Mouse (Mus musculus) neural tube, embryonic 14.5 days (tissue): Measurements from ENCODE around the gene Mcm8. TPM values are rescaled to one million over a fixed set of nuclear protein-coding genes. Genes with fewer than 3 reads are reported as not detected.

Experiments
- ATAC-seq: fragments of 200-750 bp; cut with Nextera tagmentation; 2 replicates; pipeline ENCODE4 v1.8.0; 2017; ENCODE audit warnings: low read depth, mild to moderate bottlenecking, moderate TSS enrichment, moderate library complexity
- H3K27ac ChIP-seq: fragments of 300-500 bp; sonication (generic); 2 replicates; pipeline ENCODE4 v1.5.1; 2014; ENCODE audit warnings: low read depth, mild to moderate bottlenecking, control low read depth, low read length, moderate library complexity, mixed read lengths
- H3K27me3 ChIP-seq: fragments of 300-500 bp; sonication (generic); 2 replicates; pipeline ENCODE4 v1.6.1; 2014; ENCODE audit warnings: low read length; ENCODE audit not compliant: control insufficient read depth, insufficient read depth
- H3K36me3 ChIP-seq: fragments of 300-500 bp; sonication (generic); 2 replicates; pipeline ENCODE4 v1.6.1; 2014; ENCODE audit warnings: low read length, mixed read lengths; ENCODE audit not compliant: control insufficient read depth, insufficient read depth
- H3K4me1 ChIP-seq: fragments of 300-500 bp; sonication (generic); 2 replicates; pipeline ENCODE4 v1.6.1; 2014; ENCODE audit warnings: low read length; ENCODE audit not compliant: control insufficient read depth, insufficient read depth
- H3K4me2 ChIP-seq: fragments of 300-500 bp; sonication (generic); 2 replicates; pipeline ENCODE4 v1.6.1; 2014; ENCODE audit warnings: mild to moderate bottlenecking, low read depth, low read length, control low read depth
- H3K4me3 ChIP-seq: fragments of 300-500 bp; sonication (generic); 2 replicates; pipeline ENCODE4 v1.5.1; 2014; ENCODE audit warnings: low read depth, low read length, control low read depth, mixed read lengths
- H3K9ac ChIP-seq: fragments of 300-500 bp; sonication (generic); replicated peaks from 2 replicates; pipeline ENCODE4 v1.6.1; 2014; ENCODE audit warnings: low read depth, mild to moderate bottlenecking, control low read depth, low read length, mixed read lengths
- H3K9me3 ChIP-seq: fragments of 300-500 bp; sonication (generic); 2 replicates; pipeline ENCODE4 v1.6.1; 2016; ENCODE audit warnings: low read length; ENCODE audit not compliant: control insufficient read depth
- WGBS: fragments of 180-500 bp; shearing (Covaris S2); extraction: QIAGEN DNeasy Blood & Tissue Kit; methylation state at CpG from one replicate; pipeline ENCODE4 v1.1.7; 2014; 5-methylcytosine and 5-hydroxymethylcytosine counted together
- polyA plus RNA-seq: library from polyadenylated mRNA; unstranded; fragments of >200 nt; fragmentation: Nextera tagmentation; extraction: Ambion mirVana; gene quantifications from 2 replicates; pipeline ENCODE4 v1.2.1, GENCODE M21; 2014

Mcm8 gene
- 5.5 and 5.7 TPM in 2 replicates for polyA plus RNA-seq

DNA sequence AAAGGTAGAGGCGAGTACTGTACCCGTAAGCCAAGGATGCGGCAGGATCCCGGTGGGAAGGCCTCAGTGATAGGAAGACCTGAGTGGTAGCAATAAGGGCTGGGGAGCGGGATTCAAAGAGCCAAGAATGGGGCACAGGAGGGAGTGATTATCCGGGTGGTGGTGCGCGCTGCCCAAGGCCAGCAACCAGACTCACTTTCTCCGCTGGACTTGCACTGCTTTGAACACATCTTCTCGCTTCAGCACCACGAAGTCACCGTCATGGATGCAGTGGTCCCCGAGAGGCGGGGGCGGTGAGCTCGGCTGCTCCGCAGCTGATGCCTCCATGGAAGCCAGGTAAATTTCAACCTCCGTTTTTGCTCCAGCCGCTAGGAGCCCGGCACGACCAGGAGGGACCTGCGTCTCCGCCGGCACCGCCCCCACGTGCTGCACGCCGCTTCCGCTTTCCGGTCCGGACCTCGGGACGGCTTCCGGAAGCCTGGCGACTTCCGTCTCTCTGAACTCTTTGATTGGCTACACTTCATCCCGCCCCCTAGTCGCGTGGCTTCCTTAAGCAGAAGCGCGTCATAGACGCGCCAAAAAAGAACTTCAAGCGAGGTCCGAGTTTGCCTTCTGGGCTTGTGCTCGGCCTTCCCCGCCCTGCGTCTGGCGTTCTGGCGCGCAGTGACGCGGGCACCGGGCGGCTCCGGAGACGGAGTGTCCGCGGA is at the start of gene Mcm8, which contains the start of gene Trmt6:
Mcm8 (plus strand) TSS at position 534 of the 707 bp plus-strand sequence.
Trmt6 (minus strand) TSS at position 448 of the 707 bp plus-strand sequence.
- peak within 1 kb of the TSS; percentile 44; the same call in 1 of the 2 replicates for H3K27ac ChIP-seq
- no peaks in the 10 kb centered on the region for H3K27me3 ChIP-seq
- no peaks in the 10 kb centered on the region for H3K9me3 ChIP-seq
- H3K4me3 ChIP-seq: peak within 1 kb of the TSS; percentile 78
- H3K9ac ChIP-seq: peak within 1 kb of the TSS; percentile 64
- H3K4me2 ChIP-seq: peak within 1 kb of the TSS; percentile 82
- H3K4me1 ChIP-seq: peaks cover 10% of the 10 kb centered on the region
- H3K36me3 ChIP-seq: peaks cover 8% of the 10 kb centered on the region; the same call in 1 of the 2 replicates
- peak; percentile 100 for ATAC-seq
- WGBS: under 1% methylated on average over 59 of the region's 59 CpGs

DNA sequence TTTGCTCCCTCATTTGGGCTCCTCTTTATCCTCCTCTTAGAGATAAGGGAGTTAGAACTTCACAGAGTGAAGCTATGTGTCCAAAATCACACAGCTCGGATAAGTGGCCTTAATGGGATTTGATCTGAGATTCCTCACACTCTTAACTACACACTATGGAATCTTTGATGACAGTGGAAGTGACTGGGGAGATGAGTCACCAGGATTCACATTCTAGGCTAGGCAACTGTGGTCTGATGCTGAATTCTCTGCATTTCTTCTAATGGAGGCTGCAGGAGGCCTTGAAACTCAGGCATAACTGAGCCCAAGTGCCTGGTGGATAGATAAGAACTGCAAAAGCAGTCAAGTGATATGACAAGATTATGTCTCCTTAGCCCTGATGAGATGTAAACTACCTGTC is 45.1 kb upstream of the Mcm8 start:
- Histone ChIP-seq H3K9ac (no peak overlapping the region), H3K4me1 (no peaks in the 10 kb centered on the region), H3K27ac (no peak overlapping the region), H3K4me3 (no peak overlapping the region), H3K9me3 (no peaks in the 10 kb centered on the region), H3K36me3 (no peaks in the 10 kb centered on the region), H3K4me2 (no peak overlapping the region), H3K27me3 (no peaks in the 10 kb centered on the region)
- no peak for ATAC-seq
- 87% methylated on average over 1 of the region's 1 CpGs for WGBS

DNA sequence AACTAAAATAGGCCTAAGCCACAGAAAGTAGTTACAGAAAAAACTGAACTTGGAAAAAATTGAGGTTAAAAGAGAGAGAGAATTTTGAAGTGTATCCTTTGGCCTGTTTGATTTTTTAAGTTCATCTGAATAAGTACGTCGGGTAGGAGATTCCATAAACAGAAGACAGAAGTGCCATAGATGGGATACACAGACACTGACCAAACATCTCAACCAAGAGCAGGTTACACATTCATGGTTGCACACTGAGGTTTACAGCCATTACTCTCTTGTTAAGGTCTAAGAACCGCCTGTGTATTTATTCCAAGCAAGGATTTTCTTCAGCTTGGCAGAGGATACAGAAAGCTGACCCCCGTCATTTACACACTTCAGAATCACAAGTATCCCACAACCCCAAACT is 35.0 kb upstream of the Mcm8 start, which contains the start of gene Chgb:
Chgb (plus strand) TSS at position 301 of the 400 bp plus-strand sequence.
- peak within 1 kb of the TSS; percentile 58 for H3K4me2 ChIP-seq
- no peak; the same call in 1 of the 2 replicates for ATAC-seq
- H3K9ac ChIP-seq: peak within 1 kb of the TSS; percentile 87
- no peaks in the 10 kb centered on the region for H3K9me3 ChIP-seq
- H3K36me3 ChIP-seq: no peaks in the 10 kb centered on the region
- H3K27me3 ChIP-seq: no peaks in the 10 kb centered on the region
- peak within 1 kb of the TSS; percentile 97 for H3K27ac ChIP-seq
- 11% methylated on average over 4 of the region's 4 CpGs for WGBS
- H3K4me3 ChIP-seq: peak within 1 kb of the TSS; percentile 65
- H3K4me1 ChIP-seq: peaks cover 2% of the 10 kb centered on the region; the same call in 1 of the 2 replicates

DNA sequence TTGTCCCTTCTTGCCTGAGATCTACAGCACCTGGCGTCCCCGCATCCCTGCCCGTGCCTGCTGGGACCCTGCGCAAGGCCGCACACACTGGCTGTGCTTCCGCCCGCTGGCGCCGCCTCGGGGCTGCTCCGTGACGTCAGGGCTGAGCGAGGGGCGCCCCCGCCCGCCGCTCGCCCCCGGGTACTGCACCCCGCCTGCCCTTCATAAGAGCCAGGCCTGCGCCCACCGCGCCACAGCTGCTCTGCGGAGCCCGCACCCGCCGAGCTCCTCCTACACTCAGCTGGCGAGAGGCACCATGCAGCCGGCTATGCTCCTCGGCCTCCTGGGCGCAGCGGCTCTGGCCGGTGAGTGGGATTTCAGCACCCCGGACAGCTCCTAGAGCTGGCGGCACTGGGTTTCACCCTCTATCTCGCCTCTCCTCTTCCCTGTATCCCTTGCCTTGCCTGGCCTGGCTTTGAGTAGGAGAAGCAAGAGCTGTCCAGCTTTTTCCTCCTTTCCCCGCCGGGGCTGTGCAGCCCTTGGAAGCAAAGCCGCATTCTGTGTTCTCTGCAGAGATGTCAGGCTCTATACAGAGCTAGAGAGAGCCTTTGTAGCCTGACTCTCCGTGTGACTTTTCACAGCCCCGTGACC is 34.4 kb upstream of the Mcm8 start:
- H3K27ac ChIP-seq: peak overlapping the region; percentile 97
- H3K4me2 ChIP-seq: peak overlapping the region; percentile 58
- peak; percentile 98 for ATAC-seq
- no peaks in the 10 kb centered on the region for H3K9me3 ChIP-seq
- under 1% methylated on average over 37 of the region's 41 CpGs for WGBS
- peaks cover 2% of the 10 kb centered on the region; the same call in 1 of the 2 replicates for H3K4me1 ChIP-seq
- no peaks in the 10 kb centered on the region for H3K36me3 ChIP-seq
- peak overlapping the region; percentile 65 for H3K4me3 ChIP-seq
- H3K27me3 ChIP-seq: no peaks in the 10 kb centered on the region
- H3K9ac ChIP-seq: peak overlapping the region; percentile 87

DNA sequence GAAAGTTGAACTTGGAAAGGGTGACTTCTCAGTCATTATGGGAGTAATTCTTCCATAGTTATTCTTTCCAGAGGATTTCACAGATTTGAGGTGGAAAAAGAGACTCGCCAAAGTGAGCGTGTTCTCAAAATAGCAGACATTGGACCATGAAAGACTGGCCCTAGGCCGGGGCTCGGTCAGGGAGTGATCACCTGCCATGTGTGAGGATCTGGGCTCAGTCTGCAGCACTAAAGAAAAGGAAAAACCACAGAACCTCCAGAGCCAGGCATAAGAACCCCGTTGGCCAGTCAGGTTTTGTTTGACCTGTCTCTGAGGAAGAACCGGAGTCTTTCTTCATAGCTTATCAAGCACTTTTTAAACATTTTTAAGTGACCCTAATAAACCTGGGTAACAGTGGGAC is 31.9 kb upstream of the Mcm8 start:
- WGBS: 87% methylated on average over 6 of the region's 6 CpGs
- Histone ChIP-seq H3K27me3 (no peaks in the 10 kb centered on the region), H3K4me1 (peaks cover 2% of the 10 kb centered on the region; the same call in 1 of the 2 replicates), H3K27ac (no peak overlapping the region), H3K36me3 (no peaks in the 10 kb centered on the region), H3K9me3 (no peaks in the 10 kb centered on the region), H3K9ac (no peak overlapping the region), H3K4me3 (no peak overlapping the region), H3K4me2 (no peak overlapping the region)
- ATAC-seq: no peak

DNA sequence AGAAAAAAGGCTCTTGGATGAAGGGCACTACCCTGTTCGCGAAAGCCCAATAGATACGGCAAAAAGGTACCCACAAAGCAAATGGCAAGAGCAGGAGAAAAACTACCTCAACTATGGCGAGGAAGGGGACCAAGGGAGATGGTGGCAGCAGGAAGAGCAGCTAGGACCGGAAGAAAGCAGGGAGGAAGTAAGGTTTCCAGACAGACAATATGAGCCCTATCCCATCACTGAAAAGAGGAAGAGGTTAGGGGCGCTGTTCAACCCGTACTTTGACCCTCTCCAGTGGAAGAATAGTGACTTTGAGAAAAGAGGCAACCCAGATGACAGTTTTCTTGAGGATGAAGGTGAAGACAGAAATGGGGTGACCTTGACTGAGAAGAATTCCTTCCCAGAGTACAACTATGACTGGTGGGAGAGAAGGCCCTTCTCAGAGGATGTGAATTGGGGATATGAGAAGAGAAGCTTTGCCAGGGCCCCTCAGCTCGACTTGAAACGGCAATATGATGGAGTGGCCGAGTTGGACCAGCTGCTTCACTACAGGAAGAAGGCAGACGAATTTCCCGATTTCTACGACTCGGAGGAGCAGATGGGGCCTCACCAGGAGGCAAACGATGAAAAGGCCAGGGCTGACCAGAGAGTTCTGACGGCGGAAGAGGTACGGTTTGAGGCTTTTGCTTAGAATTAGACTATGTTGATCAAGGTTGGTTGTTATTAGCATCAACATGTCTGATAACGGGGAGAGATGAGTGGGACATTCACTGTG is 22.3 kb upstream of the Mcm8 start:
- WGBS: 88% methylated on average over 19 of the region's 19 CpGs
- no peaks in the 10 kb centered on the region for H3K4me1 ChIP-seq
- H3K4me3 ChIP-seq: no peak overlapping the region
- no peaks in the 10 kb centered on the region for H3K27me3 ChIP-seq
- H3K4me2 ChIP-seq: no peak overlapping the region
- ATAC-seq: no peak
- H3K27ac ChIP-seq: no peak overlapping the region
- H3K9me3 ChIP-seq: no peaks in the 10 kb centered on the region
- H3K36me3 ChIP-seq: no peaks in the 10 kb centered on the region; the same call in 1 of the 2 replicates
- no peak overlapping the region for H3K9ac ChIP-seq

DNA sequence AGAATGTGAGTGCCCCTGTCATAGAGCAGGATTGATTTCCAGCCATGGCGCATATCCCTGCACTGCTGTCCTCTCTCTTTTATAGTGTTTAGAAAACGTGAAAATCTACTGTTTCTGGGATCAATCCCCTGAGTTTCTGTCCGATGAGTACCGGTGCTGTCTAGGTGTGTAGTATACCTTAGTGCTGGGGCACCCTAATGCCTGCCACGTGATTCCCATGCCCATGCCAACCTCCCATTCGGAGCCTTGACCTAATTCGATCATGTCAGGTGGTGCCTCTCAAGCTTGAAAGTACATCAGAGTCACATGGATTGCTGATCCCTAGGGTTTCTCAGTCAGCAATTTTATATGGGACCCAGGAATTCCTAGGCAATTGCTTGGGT is 21.7 kb upstream of the Mcm8 start:
- Histone ChIP-seq H3K4me3 (no peak overlapping the region), H3K36me3 (no peaks in the 10 kb centered on the region; the same call in 1 of the 2 replicates), H3K9ac (no peak overlapping the region), H3K27ac (no peak overlapping the region), H3K4me2 (no peak overlapping the region), H3K27me3 (no peaks in the 10 kb centered on the region), H3K9me3 (no peaks in the 10 kb centered on the region), H3K4me1 (no peaks in the 10 kb centered on the region)
- 85% methylated on average over 7 of the region's 7 CpGs for WGBS
- ATAC-seq: no peak

DNA sequence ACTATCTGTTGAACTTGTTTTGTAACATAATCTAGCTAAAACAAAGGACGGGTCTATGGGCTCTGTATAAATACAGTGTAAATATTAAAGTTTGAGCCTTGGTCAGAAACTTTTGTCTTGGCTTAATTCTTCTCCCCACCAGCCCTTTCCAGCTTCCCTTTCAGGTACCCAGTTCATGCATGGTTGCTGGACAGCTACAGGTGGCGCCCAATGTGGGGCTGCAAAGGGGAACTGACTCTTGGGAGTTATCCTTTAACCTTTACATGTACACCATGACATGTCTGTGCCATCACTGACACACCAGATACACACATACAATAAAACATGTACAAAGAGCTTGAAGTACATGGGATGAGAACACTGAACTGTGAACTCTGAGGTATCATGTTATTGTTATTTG is 13.0 kb upstream of the Mcm8 start:
- peaks cover 34% of the 10 kb centered on the region for H3K36me3 ChIP-seq
- no peak overlapping the region for H3K4me2 ChIP-seq
- ATAC-seq: no peak

More for the DNA sequence above, 13.0 kb upstream of the Mcm8 start:
- Histone ChIP-seq H3K27ac (no peak overlapping the region), H3K9me3 (no peaks in the 10 kb centered on the region), H3K4me3 (no peak overlapping the region), H3K4me1 (no peaks in the 10 kb centered on the region), H3K9ac (no peak overlapping the region), H3K27me3 (no peaks in the 10 kb centered on the region)
- WGBS: 90% methylated on average over 2 of the region's 2 CpGs
